Mouse (Mus musculus): Measurements from ENCODE around the gene Syne3.

DNA sequence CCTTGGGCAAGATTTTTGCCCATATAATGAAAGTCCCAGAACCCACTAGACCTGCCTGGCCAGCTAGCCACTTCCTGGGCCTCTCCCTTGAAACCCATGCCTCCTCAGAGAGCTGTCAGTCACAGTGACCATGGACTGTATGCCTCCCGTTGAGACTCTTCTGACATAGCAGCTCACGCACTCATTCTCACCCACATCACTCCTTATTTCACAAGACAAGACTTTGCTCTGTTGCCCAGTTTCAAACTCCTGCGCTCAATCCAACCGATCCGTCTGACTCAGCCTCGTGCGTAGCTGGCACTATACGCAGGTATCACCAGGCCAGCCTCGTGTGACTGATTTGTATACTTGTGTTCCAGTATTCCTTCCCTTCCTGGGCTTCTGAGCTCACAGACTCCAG, 22.8 kb downstream of the Syne3 start:
- no peak for TF ChIP-seq POLR2A (IDR thresholded peaks at IDR 0.05; ENCODE audit: control insufficient read depth, extremely low read depth, insufficient read depth, low read length, poor library complexity)
- no peak for TF ChIP-seq CTCF (IDR thresholded peaks at IDR 0.05; ENCODE audit: borderline replicate concordance, control insufficient read depth, extremely low read depth, insufficient read depth, low read length, poor library complexity)

Measured in thymus, adult 2 months (tissue).